Mouse (Mus musculus): ENCODE measurements around the gene Arhgap35.

Arhgap35 gene

GRCm38 (mm10) chr7:16601683-16602102 is 13.1 kb downstream of the Arhgap35 start:
- no peak for DNase-seq

GRCm38 (mm10) chr7:16599006-16599405 is 15.8 kb downstream of the Arhgap35 start:
- no peak for DNase-seq

GRCm38 (mm10) chr7:16591292-16591691 is 23.5 kb downstream of the Arhgap35 start:
- DNase-seq: no peak

GRCm38 (mm10) chr7:16587649-16588048 is 27.1 kb downstream of the Arhgap35 start:
- DNase-seq: no peak

- DNase-seq: no peak
Measured at GRCm38 (mm10) chr7:16584384-16584783, 30.4 kb downstream of the Arhgap35 start.

- DNase-seq: no peak
Measured at GRCm38 (mm10) chr7:16583775-16584174, 31.0 kb downstream of the Arhgap35 start.

GRCm38 (mm10) chr7:16582299-16582698 is 32.5 kb downstream of the Arhgap35 start:
- no peak for DNase-seq

GRCm38 (mm10) chr7:16581276-16582100 is 33.3 kb downstream of the Arhgap35 start:
- DNase-seq: no peak

- no peak for DNase-seq
Measured at GRCm38 (mm10) chr7:16576719-16577118, 38.1 kb downstream of the Arhgap35 start.

- no peak for DNase-seq
Measured at GRCm38 (mm10) chr7:16571191-16571590, 43.6 kb downstream of the Arhgap35 start.

- no peak for DNase-seq
Measured at GRCm38 (mm10) chr7:16570737-16571136, 44.1 kb downstream of the Arhgap35 start.

GRCm38 (mm10) chr7:16564491-16564890 is 50.3 kb downstream of the Arhgap35 start:
- no peak for DNase-seq

GRCm38 (mm10) chr7:16557783-16558538 is 56.8 kb downstream of the Arhgap35 start:
- peak; percentile 14 for DNase-seq

- DNase-seq: no peak
Measured at GRCm38 (mm10) chr7:16557251-16557650, 57.5 kb downstream of the Arhgap35 start.

- no peak for DNase-seq
Measured at GRCm38 (mm10) chr7:16554215-16554614, 60.6 kb downstream of the Arhgap35 start.

- DNase-seq: no peak
Measured at GRCm38 (mm10) chr7:16551581-16551980, 63.2 kb downstream of the Arhgap35 start.

- DNase-seq: no peak
Measured at GRCm38 (mm10) chr7:16549299-16549698, 65.5 kb downstream of the Arhgap35 start.

- DNase-seq: no peak
Measured at GRCm38 (mm10) chr7:16544770-16545169, 70.0 kb downstream of the Arhgap35 start.

GRCm38 (mm10) chr7:16537220-16537903 is 77.4 kb downstream of the Arhgap35 start:
- DNase-seq: no peak

GRCm38 (mm10) chr7:16525995-16526394 is 88.8 kb downstream of the Arhgap35 start:
- no peak for DNase-seq

- no peak for DNase-seq
Measured at GRCm38 (mm10) chr7:16525448-16525847, 89.3 kb downstream of the Arhgap35 start.

GRCm38 (mm10) chr7:16524308-16524707 is 90.5 kb downstream of the Arhgap35 start:
- DNase-seq: no peak

- DNase-seq: no peak
Measured at GRCm38 (mm10) chr7:16519310-16519709, 95.5 kb downstream of the Arhgap35 start.

Data from thymus, postnatal 14 days (tissue).